Mouse (Mus musculus): Measurements from ENCODE around the gene Sfi1. TPM values are rescaled to one million over a fixed set of nuclear protein-coding genes. Genes with fewer than 3 reads are reported as not detected.
"Not testable (repeated sequence)": the region's sequence is repeated elsewhere in the genome, so short reads cannot be mapped to it uniquely, and the experiment has no call there.

Gene Sfi1
- total RNA-seq, 1 experiment from 2014 or later, result 39.4 TPM

- DNase-seq, result no peak
Measured at GRCm38 (mm10) chr11:3103619-3104164, 89.6 kb downstream of the Sfi1 start.

DNA sequence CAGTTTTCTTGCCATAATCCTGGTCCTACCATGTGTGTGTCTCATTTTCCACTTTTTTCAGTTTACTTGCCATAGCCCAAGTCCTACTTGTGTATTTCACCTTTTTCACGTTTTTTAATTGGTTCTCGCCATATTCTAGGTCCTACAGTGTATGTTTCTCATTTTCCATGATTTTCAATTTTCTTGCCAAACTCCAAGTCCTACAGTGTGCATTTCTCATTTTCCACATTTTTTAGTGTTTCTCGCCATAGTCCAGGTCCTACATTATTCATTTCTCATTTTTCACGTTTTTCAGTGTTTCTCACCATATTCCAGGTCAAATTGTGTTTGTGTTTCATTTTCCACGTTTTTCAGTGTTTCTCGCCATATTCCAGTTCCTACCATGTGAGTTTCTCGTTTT lies 90.6 kb downstream of the Sfi1 start:
- not testable (repeated sequence) for DNase-seq

- DNase-seq, result no peak
Measured at GRCm38 (mm10) chr11:3101875-3102494, 91.3 kb downstream of the Sfi1 start.

- no peak for DNase-seq
Measured at GRCm38 (mm10) chr11:3101072-3101874, 92.0 kb downstream of the Sfi1 start.

DNA sequence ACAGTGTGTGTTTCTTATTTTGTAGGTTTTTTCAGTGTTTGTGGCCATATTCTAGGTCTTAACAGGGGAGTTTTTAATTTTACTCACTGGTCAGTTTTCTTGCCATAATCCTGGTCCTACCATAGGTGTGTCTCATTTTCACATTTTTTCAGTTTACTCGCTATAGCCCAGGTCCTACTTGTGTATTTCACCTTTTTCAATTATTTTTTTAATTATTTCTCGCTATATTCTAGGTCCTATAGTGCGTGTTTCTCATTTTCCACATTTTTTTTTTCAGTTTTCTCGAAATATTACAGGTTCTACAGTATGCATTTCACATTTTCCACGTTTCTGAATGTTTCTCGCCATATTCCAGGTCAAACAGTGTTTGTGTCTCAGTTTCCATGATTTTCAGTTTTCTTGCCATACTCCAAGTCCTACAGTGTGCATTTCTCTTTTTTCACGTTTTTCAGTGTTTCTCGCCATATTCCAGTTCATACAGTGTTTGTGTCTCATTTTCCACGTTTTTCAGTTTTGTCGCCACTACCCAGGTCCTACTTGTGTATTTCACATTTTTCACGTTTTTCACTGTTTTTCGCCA lies 93.1 kb downstream of the Sfi1 start:
- DNase-seq, result not testable (repeated sequence)

Other genes starting within 250 kb of the Sfi1 start
- gene Eif4enif1, start 8.9 kb upstream of the Sfi1 start, total RNA-seq (2021), result 57.0 and 61.1 TPM in 2 replicates
- 93.9 and 95.9 TPM in 2 replicates for gene Drg1, start 73.0 kb upstream of the Sfi1 start, total RNA-seq (2021)
- 31.6 and 38.3 TPM in 2 replicates for gene Patz1, start 95.4 kb upstream of the Sfi1 start, total RNA-seq (2021)
- 11.1 and 24.2 TPM in 2 replicates for gene Pik3ip1, start 136.9 kb upstream of the Sfi1 start, total RNA-seq (2021)
- 21.4 and 30.6 TPM in 2 replicates for gene Limk2, start 215.7 kb upstream of the Sfi1 start, total RNA-seq (2021)

Data from adrenal gland, postnatal 14 days (tissue).